Mouse (Mus musculus) liver, postnatal 0 days (tissue): ENCODE results near the gene Tmem208. TPM values are rescaled to one million over a fixed set of nuclear protein-coding genes. Genes with fewer than 3 reads are reported as not detected.

Source experiments
- ATAC-seq: fragments of 200-750 bp; cut with Nextera tagmentation; 2 replicates; pipeline ENCODE4 v1.8.0; 2017; ENCODE audit warnings: mild to moderate bottlenecking, moderate library complexity
- DNase-seq: peaks from one replicate; pipeline ENCODE4 v3.0.0-alpha.2; 2016
- H3K27ac ChIP-seq: fragments of 300-500 bp; sonication (generic); 2 replicates; pipeline ENCODE4 v1.5.1; 2014; ENCODE audit warnings: antibody characterized with exemption, moderate library complexity, mild to moderate bottlenecking, low read depth
- H3K27me3 ChIP-seq: fragments of 300-500 bp; sonication (generic); 2 replicates; pipeline ENCODE4 v1.6.1; 2014; ENCODE audit warnings: low read length, control low read depth, mixed read lengths; ENCODE audit not compliant: insufficient read depth
- H3K36me3 ChIP-seq: fragments of 300-500 bp; sonication (generic); replicated peaks from 2 replicates; pipeline ENCODE4 v1.6.1; 2014; ENCODE audit warnings: mild to moderate bottlenecking, control low read depth, low read length, moderate library complexity, mixed read lengths; ENCODE audit not compliant: insufficient read depth
- H3K4me1 ChIP-seq: fragments of 300-500 bp; sonication (generic); 2 replicates; pipeline ENCODE4 v1.6.1; 2014; ENCODE audit warnings: antibody characterized with exemption, mild to moderate bottlenecking, control low read depth; ENCODE audit not compliant: insufficient read depth
- H3K4me2 ChIP-seq: fragments of 300-500 bp; sonication (generic); 2 replicates; pipeline ENCODE4 v1.6.1; 2014; ENCODE audit warnings: low read depth, mild to moderate bottlenecking, low read length, moderate library complexity, mixed read lengths
- H3K4me3 ChIP-seq: fragments of 300-500 bp; sonication (generic); 2 replicates; pipeline ENCODE4 v1.5.1; 2014; ENCODE audit warnings: low read depth, low read length
- H3K9ac ChIP-seq: fragments of 300-500 bp; sonication (generic); replicated peaks from 2 replicates; pipeline ENCODE4 v1.6.1; 2014; ENCODE audit warnings: mild to moderate bottlenecking, moderate library complexity
- H3K9me3 ChIP-seq: fragments of 300-500 bp; sonication (generic); 2 replicates; pipeline ENCODE4 v1.6.1; 2016; ENCODE audit warnings: mild to moderate bottlenecking, control low read depth, low read length, mixed read lengths
- CTCF ChIP-seq: sonication (generic); IDR thresholded peaks from 2 replicates; pipeline ENCODE4 v1.5.1; 2016; ENCODE audit warnings: antibody characterized with exemption, low read depth
- EP300 ChIP-seq: IDR thresholded peaks from 2 replicates; pipeline ENCODE4 v1.6.1; 2016; ENCODE audit warnings: antibody characterized with exemption, low read depth, mild to moderate bottlenecking
- WGBS: fragments of 180-500 bp; shearing (Covaris S2); extraction: QIAGEN DNeasy Blood & Tissue Kit; methylation state at CpG from one replicate; pipeline ENCODE4 v1.1.7; 2014; ENCODE audit not compliant: insufficient replicate concordance; 5-methylcytosine and 5-hydroxymethylcytosine counted together
- microRNA counts: library from miRNA; unstranded; fragments of <30 nt; microRNA quantifications from one replicate; lab custom pipeline; 2015
- microRNA-seq: library from miRNA; unstranded; fragments of <30 nt; microRNA quantifications from one replicate; pipeline ENCODE4, GENCODE M21; 2016
- polyA plus RNA-seq: library from polyadenylated mRNA; unstranded; fragments of >200 nt; fragmentation: Nextera tagmentation; extraction: Ambion mirVana; gene quantifications from 2 replicates; pipeline ENCODE4 v1.2.1, GENCODE M21; 2015

Tmem208 gene
- polyA plus RNA-seq, 1 experiment from 2014 or later = 75.2 TPM

GRCm38 (mm10) chr8:105380308-105380707 lies 54.2 kb downstream of the Tmem208 start:
- no peak for ATAC-seq
- Histone ChIP-seq H3K36me3 (no peaks in the 10 kb centered on the region), H3K9ac (no peak overlapping the region), H3K27me3 (no peaks in the 10 kb centered on the region), H3K4me2 (no peak overlapping the region), H3K9me3 (no peaks in the 10 kb centered on the region), H3K4me1 (no peaks in the 10 kb centered on the region), H3K4me3 (no peak overlapping the region), H3K27ac (no peak overlapping the region)
- DNase-seq = no peak
- 68% methylated on average over 12 of the region's 12 CpGs for WGBS
- TF ChIP-seq CTCF = no peak
- no peak for TF ChIP-seq EP300

GRCm38 (mm10) chr8:105384070-105384469 lies 57.9 kb downstream of the Tmem208 start:
- H3K9ac ChIP-seq = no peak overlapping the region
- 95% methylated on average over 2 of the region's 2 CpGs for WGBS
- H3K27ac ChIP-seq = no peak overlapping the region
- H3K4me2 ChIP-seq = no peak overlapping the region
- ATAC-seq = no peak
- no peak for DNase-seq
- TF ChIP-seq EP300 (no peak), CTCF (peak; percentile 29; the same call in 1 of the 2 replicates)
- no peaks in the 10 kb centered on the region for H3K36me3 ChIP-seq
- H3K4me1 ChIP-seq = no peaks in the 10 kb centered on the region
- H3K27me3 ChIP-seq = no peaks in the 10 kb centered on the region
- H3K9me3 ChIP-seq = no peaks in the 10 kb centered on the region
- no peak overlapping the region for H3K4me3 ChIP-seq

MicroRNA genes within 50 kb of the gene (microRNA counts, 519-probe panel; counts per million panel counts)
- 3,208 counts per million, percentile 34 among the panel's probes with 10 or more counts for microRNA mmu-miR-328 (lab: Ali Mortazavi, UCI)

Small RNA genes lying within 50 kb of the gene (microRNA-seq; reads per million reads assigned to microRNA genes)
- gene Gm27320 (not detected), gene Mir328 (622 reads per million, percentile 66 among the genes with 10 or more reads in this experiment)

Other genes with a start within 250 kb of the Tmem208 start
- 0.11 and 0.21 TPM in 2 replicates for gene Ces3b, start 242.6 kb upstream of the Tmem208 start, polyA plus RNA-seq
- 0.07 TPM in 1 of 2 replicates, not detected in the other for gene Ces4a, start 194.6 kb upstream of the Tmem208 start, polyA plus RNA-seq
- gene Cbfb, start 155.7 kb upstream of the Tmem208 start, polyA plus RNA-seq = 10.6 and 10.7 TPM in 2 replicates
- 24.2 and 30.9 TPM in 2 replicates for gene D230025D16Rik, start 101.2 kb upstream of the Tmem208 start, polyA plus RNA-seq
- 1.6 and 2.0 TPM in 2 replicates for gene B3gnt9, start 71.2 kb upstream of the Tmem208 start, polyA plus RNA-seq
- 14.3 and 15.1 TPM in 2 replicates for gene Tradd, start 61.7 kb upstream of the Tmem208 start, polyA plus RNA-seq
- 0.95 and 1.2 TPM in 2 replicates for gene Fbxl8, start 61.7 kb upstream of the Tmem208 start, polyA plus RNA-seq
- gene Hsf4, start 56.6 kb upstream of the Tmem208 start, polyA plus RNA-seq = not detected in 2 replicates
- gene Nol3, start 50.2 kb upstream of the Tmem208 start, polyA plus RNA-seq = 0.05 and 0.24 TPM in 2 replicates
- gene 4931428F04Rik, start 36.5 kb upstream of the Tmem208 start, polyA plus RNA-seq = 0.38 and 0.65 TPM in 2 replicates
- gene Exoc3l, start 30.3 kb upstream of the Tmem208 start, polyA plus RNA-seq = 6.6 and 7.1 TPM in 2 replicates
- gene E2f4, start 28.7 kb upstream of the Tmem208 start, polyA plus RNA-seq = 62.9 and 65.7 TPM in 2 replicates
- gene Elmo3, start 20.8 kb upstream of the Tmem208 start, polyA plus RNA-seq = 7.8 TPM in 2 replicates
- gene Lrrc29, start 76 bp upstream of the Tmem208 start, polyA plus RNA-seq = 7.7 and 7.8 TPM in 2 replicates
- gene Fhod1, start 21.6 kb downstream of the Tmem208 start, polyA plus RNA-seq = 0.70 and 0.82 TPM in 2 replicates
- gene Slc9a5, start 22.5 kb downstream of the Tmem208 start, polyA plus RNA-seq = 0.09 and 0.16 TPM in 2 replicates
- gene Plekhg4, start 46.9 kb downstream of the Tmem208 start, polyA plus RNA-seq = not detected in 2 replicates
- gene Kctd19, start 87.1 kb downstream of the Tmem208 start, polyA plus RNA-seq = not detected in 2 replicates
- gene Lrrc36, start 87.2 kb downstream of the Tmem208 start, polyA plus RNA-seq = 0.09 and 0.11 TPM in 2 replicates
- 1.4 and 3.8 TPM in 2 replicates for gene Tppp3, start 145.2 kb downstream of the Tmem208 start, polyA plus RNA-seq
- 2.1 and 2.3 TPM in 2 replicates for gene Zdhhc1, start 170.5 kb downstream of the Tmem208 start, polyA plus RNA-seq
- gene Hsd11b2, start 192.4 kb downstream of the Tmem208 start, polyA plus RNA-seq = 0.13 TPM in 1 of 2 replicates, not detected in the other
- 48.0 and 50.2 TPM in 2 replicates for gene Atp6v0d1, start 239.7 kb downstream of the Tmem208 start, polyA plus RNA-seq